Mouse (Mus musculus): ENCODE data around the gene Olfml2a.

GRCm38 (mm10) chr2:39000587-39000919 lies 68.8 kb downstream of the Olfml2a start:
- TF ChIP-seq CTCF (IDR thresholded peaks at IDR 0.05; ENCODE audit: low read depth) (no peak), EP300 (IDR thresholded peaks at IDR 0.05; ENCODE audit: low read depth) (no peak)
